Mouse (Mus musculus) liver, embryonic 11.5 days (tissue): ENCODE data around the gene Gnb3. TPM values are rescaled to one million over a fixed set of nuclear protein-coding genes. Genes with fewer than 3 reads are reported as not detected.

Experiments
- ATAC-seq: fragments of 200-750 bp; cut with Nextera tagmentation; replicated peaks from 2 replicates; pipeline ENCODE4 v1.8.0; 2017; ENCODE audit warnings: moderate number of reproducible peaks, mild to moderate bottlenecking, moderate TSS enrichment, moderate library complexity; ENCODE audit not compliant: low FRiP score
- DNase-seq: peaks from one replicate; pipeline ENCODE4 v3.0.0-alpha.2; 2017; ENCODE audit warnings: low spot score
- H3K27ac ChIP-seq: fragments of 300-500 bp; sonication (generic); 2 replicates; pipeline ENCODE4 v1.5.1; 2014; ENCODE audit warnings: mild to moderate bottlenecking, low read depth, low read length, control low read depth
- H3K27me3 ChIP-seq: fragments of 300-500 bp; sonication (generic); replicated peaks from 2 replicates; pipeline ENCODE4 v1.6.1; 2014; ENCODE audit warnings: low read length, mixed read lengths; ENCODE audit not compliant: control insufficient read depth, insufficient read depth
- H3K36me3 ChIP-seq: fragments of 300-500 bp; sonication (generic); 2 replicates; pipeline ENCODE4 v1.6.1; 2014; ENCODE audit warnings: mild to moderate bottlenecking, low read length, moderate library complexity, mixed read lengths; ENCODE audit not compliant: control insufficient read depth, insufficient read depth
- H3K4me1 ChIP-seq: fragments of 300-500 bp; sonication (generic); replicated peaks from 2 replicates; pipeline ENCODE4 v1.6.1; 2014; ENCODE audit warnings: low read length, mixed read lengths; ENCODE audit not compliant: control insufficient read depth, insufficient read depth
- H3K4me2 ChIP-seq: fragments of 300-500 bp; sonication (generic); 2 replicates; pipeline ENCODE4 v1.6.1; 2014; ENCODE audit warnings: mild to moderate bottlenecking, control low read depth, moderate library complexity
- H3K4me3 ChIP-seq: fragments of 300-500 bp; sonication (generic); 2 replicates; pipeline ENCODE4 v1.5.1; 2014; ENCODE audit warnings: low read depth, low read length, control low read depth
- H3K9ac ChIP-seq: fragments of 300-500 bp; sonication (generic); 2 replicates; pipeline ENCODE4 v1.6.1; 2014; ENCODE audit warnings: low read depth, low read length, control low read depth
- H3K9me3 ChIP-seq: fragments of 300-500 bp; sonication (generic); 2 replicates; pipeline ENCODE4 v1.6.1; 2016; ENCODE audit warnings: low read length, inconsistent platforms, mixed read lengths; ENCODE audit not compliant: control insufficient read depth
- WGBS: fragments of 180-500 bp; shearing (Covaris S2); extraction: QIAGEN DNeasy Blood & Tissue Kit; methylation state at CpG from one replicate; pipeline ENCODE4 v1.1.7; 2014; 5-methylcytosine and 5-hydroxymethylcytosine counted together
- polyA plus RNA-seq: library from polyadenylated mRNA; unstranded; fragments of >200 nt; fragmentation: Nextera tagmentation; extraction: Ambion mirVana; gene quantifications from 2 replicates; pipeline ENCODE4 v1.2.1, GENCODE M21; 2014

Gene Gnb3
- polyA plus RNA-seq, 1 experiment from 2014 or later = 0.29 TPM

- H3K4me2 ChIP-seq = peak within 1 kb of the TSS; percentile 89
- H3K9me3 ChIP-seq = no peaks in the 10 kb centered on the region
- H3K4me3 ChIP-seq = peak within 1 kb of the TSS; percentile 90
- H3K27ac ChIP-seq = peak within 1 kb of the TSS; percentile 75
- peak; percentile 98 for DNase-seq
- peak; percentile 89 for ATAC-seq
- under 1% methylated on average over 55 of the region's 55 CpGs for WGBS
- H3K27me3 ChIP-seq = no peaks in the 10 kb centered on the region
- H3K9ac ChIP-seq = peak within 1 kb of the TSS; percentile 95
- peaks cover 29% of the 10 kb centered on the region for H3K36me3 ChIP-seq
- H3K4me1 ChIP-seq = peaks cover 5% of the 10 kb centered on the region; the same call in 1 of the 2 replicates
These were observed 10.9 kb downstream of the Gnb3 start, which contains the start of the genes Usp5 and Cdca3 for GRCm38 (mm10) chr6:124828868-124829798. Gene Usp5 (minus strand): TSS chr6:124829484. Gene Cdca3 (plus strand): TSS chr6:124829547.

DNA sequence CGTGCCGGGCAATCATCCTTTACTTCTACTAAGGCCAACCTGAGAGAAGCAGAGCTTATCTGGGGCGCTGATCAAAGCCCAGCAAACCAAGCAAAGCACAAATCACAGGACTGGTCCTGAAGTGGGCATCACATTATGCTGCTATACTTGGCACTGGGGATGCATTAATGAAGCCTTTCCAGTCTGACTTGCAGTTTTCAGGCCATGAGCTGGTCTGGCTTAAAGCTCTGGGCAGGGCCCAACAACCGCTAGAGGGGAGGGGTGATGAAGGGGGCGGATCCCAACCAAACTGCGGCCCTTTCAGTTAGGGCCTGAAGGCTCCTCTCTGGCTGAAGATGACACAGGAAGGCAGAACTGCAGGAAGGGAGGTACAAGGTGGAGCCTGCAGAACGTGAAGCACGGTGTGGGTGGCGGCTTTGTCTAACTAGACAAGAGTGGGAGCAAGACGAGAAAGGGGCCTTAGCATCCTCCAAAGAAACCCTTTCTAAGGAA is 11.9 kb downstream of the Gnb3 start:
- Histone ChIP-seq H3K4me2 (peak overlapping the region; percentile 89), H3K4me1 (peaks cover 5% of the 10 kb centered on the region; the same call in 1 of the 2 replicates), H3K36me3 (peaks cover 37% of the 10 kb centered on the region), H3K9ac (peak overlapping the region; percentile 70), H3K27ac (peak overlapping the region; percentile 39; the same call in 1 of the 2 replicates), H3K4me3 (peak overlapping the region; percentile 90), H3K27me3 (no peaks in the 10 kb centered on the region), H3K9me3 (no peaks in the 10 kb centered on the region)
- 20% methylated on average over 10 of the region's 10 CpGs for WGBS
- DNase-seq = peak; percentile 54
- no peak for ATAC-seq

DNA sequence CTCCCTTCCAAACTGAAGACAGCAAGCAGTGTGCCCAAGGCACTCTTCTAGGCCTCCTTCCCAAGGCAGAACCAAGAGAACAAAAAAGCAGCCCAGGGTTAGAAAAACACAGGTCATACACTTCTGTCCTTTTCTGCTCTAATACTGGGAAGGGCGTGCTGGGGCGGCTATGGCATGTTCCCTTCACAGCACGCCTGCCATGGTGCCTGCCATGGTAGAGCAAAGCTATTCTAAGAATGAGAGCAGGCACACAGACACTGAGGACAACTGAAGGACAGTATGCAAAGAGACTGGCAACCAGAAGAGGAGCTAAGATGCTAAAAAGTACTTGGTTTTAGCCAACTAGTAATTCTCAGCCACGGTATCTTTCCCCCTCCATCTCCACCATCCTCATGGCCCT is 18.0 kb downstream of the Gnb3 start:
- no peaks in the 10 kb centered on the region for H3K27me3 ChIP-seq
- no peak for ATAC-seq
- H3K36me3 ChIP-seq = peaks cover 80% of the 10 kb centered on the region
- no peaks in the 10 kb centered on the region for H3K9me3 ChIP-seq
- WGBS = 95% methylated on average over 4 of the region's 4 CpGs
- no peak overlapping the region for H3K4me3 ChIP-seq
- no peak overlapping the region for H3K4me2 ChIP-seq
- H3K4me1 ChIP-seq = no peaks in the 10 kb centered on the region
- H3K27ac ChIP-seq = no peak overlapping the region
- DNase-seq = no peak
- no peak overlapping the region for H3K9ac ChIP-seq

GRCm38 (mm10) chr6:124820891-124821290 is 19.2 kb downstream of the Gnb3 start:
- H3K9ac ChIP-seq = no peak overlapping the region
- ATAC-seq (no peak), DNase-seq (no peak)
- H3K4me1 ChIP-seq = no peaks in the 10 kb centered on the region
- no peak overlapping the region for H3K4me2 ChIP-seq
- WGBS = 88% methylated on average over 5 of the region's 5 CpGs
- H3K36me3 ChIP-seq = peaks cover 80% of the 10 kb centered on the region
- H3K9me3 ChIP-seq = no peaks in the 10 kb centered on the region
- no peak overlapping the region for H3K27ac ChIP-seq
- no peaks in the 10 kb centered on the region for H3K27me3 ChIP-seq
- H3K4me3 ChIP-seq = no peak overlapping the region

- peaks cover 58% of the 10 kb centered on the region for H3K36me3 ChIP-seq
- no peak overlapping the region for H3K27ac ChIP-seq
These were observed 22.1 kb downstream of the Gnb3 start for GRCm38 (mm10) chr6:124817971-124818370.

DNA sequence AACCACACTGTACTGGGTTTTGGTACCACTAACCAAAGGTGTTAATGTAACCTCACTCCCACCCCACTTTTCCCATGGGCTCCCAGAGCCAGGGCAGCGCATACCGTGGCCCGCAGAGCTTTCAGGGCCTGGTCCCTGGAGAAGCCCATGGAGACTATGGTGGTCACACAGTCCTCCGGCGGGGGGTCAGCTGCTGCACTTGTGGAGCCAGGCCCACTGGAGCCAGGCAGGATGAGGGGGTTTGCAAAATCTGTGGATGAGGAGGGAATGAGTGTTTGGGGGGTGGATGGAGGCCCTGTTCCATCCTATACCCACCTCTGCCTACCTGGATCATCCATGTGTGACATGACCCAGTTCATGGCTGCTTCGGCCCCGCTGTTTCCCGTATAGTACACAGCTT is 22.5 kb downstream of the Gnb3 start:
- Histone ChIP-seq H3K4me2 (no peak overlapping the region), H3K27ac (no peak overlapping the region), H3K9me3 (no peaks in the 10 kb centered on the region), H3K9ac (no peak overlapping the region), H3K4me1 (peaks cover 12% of the 10 kb centered on the region), H3K36me3 (peaks cover 56% of the 10 kb centered on the region), H3K27me3 (no peaks in the 10 kb centered on the region), H3K4me3 (no peak overlapping the region)
- no peak for DNase-seq
- ATAC-seq = no peak
- WGBS = 97% methylated on average over 8 of the region's 8 CpGs

More at GRCm38 (mm10) chr6:124817971-124818370, 22.1 kb downstream of the Gnb3 start:
- Histone ChIP-seq H3K4me1 (peaks cover 11% of the 10 kb centered on the region), H3K4me2 (no peak overlapping the region), H3K4me3 (no peak overlapping the region), H3K9ac (no peak overlapping the region), H3K27me3 (no peaks in the 10 kb centered on the region), H3K9me3 (no peaks in the 10 kb centered on the region)
- 75% methylated on average over 8 of the region's 8 CpGs for WGBS
- DNase-seq (no peak), ATAC-seq (no peak)

DNA sequence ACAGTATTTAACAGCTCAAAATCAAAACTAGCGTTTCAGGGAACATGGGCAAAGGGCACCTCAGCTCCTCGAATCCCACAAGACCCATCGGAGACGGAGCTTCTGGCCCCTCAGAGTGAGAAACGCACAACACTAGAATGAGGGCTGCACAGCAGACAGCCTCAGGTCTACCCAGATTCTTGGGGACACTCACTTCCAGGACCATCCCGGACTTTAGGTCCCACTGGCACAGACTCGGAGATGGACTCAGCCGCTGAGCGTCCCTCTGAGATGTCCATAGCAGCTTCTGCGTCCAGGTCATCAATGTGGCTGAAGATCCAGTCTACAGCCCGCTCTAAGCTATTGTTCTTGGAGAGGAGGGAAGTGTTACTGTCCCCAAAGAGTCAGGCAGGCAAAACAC is 22.9 kb downstream of the Gnb3 start:
- Histone ChIP-seq H3K27ac (no peak overlapping the region), H3K36me3 (peaks cover 56% of the 10 kb centered on the region), H3K9ac (no peak overlapping the region), H3K27me3 (no peaks in the 10 kb centered on the region), H3K4me1 (peaks cover 16% of the 10 kb centered on the region), H3K4me3 (no peak overlapping the region), H3K9me3 (no peaks in the 10 kb centered on the region), H3K4me2 (no peak overlapping the region)
- DNase-seq (no peak), ATAC-seq (no peak)
- whole genome bisulfite sequencing = 95% methylated on average over 11 of the region's 11 CpGs

GRCm38 (mm10) chr6:124816611-124817010 is 23.5 kb downstream of the Gnb3 start:
- Histone ChIP-seq H3K4me1 (peaks cover 22% of the 10 kb centered on the region), H3K27ac (no peak overlapping the region), H3K36me3 (peaks cover 56% of the 10 kb centered on the region), H3K9ac (no peak overlapping the region), H3K9me3 (no peaks in the 10 kb centered on the region), H3K4me2 (no peak overlapping the region), H3K27me3 (no peaks in the 10 kb centered on the region), H3K4me3 (no peak overlapping the region)
- DNase-seq = no peak
- ATAC-seq = no peak
- 87% methylated on average over 4 of the region's 4 CpGs for WGBS
